Mouse (Mus musculus) heart, embryonic 13.5 days (tissue): Measurements from ENCODE around the gene Tra2b. TPM values are rescaled to one million over a fixed set of nuclear protein-coding genes. Genes with fewer than 3 reads are reported as not detected.

Source experiments
- ATAC-seq: fragments of 200-750 bp; cut with Nextera tagmentation; 2 replicates; pipeline ENCODE4 v1.8.0; 2017; ENCODE audit warnings: moderate TSS enrichment; ENCODE audit not compliant: insufficient number of reproducible peaks, low FRiP score, low TSS enrichment; ENCODE audit errors: extremely low read depth
- H3K27ac ChIP-seq: fragments of 300-500 bp; sonication (generic); replicated peaks from 2 replicates; pipeline ENCODE4 v1.5.1; 2015; ENCODE audit warnings: moderate library complexity, mild to moderate bottlenecking, inconsistent platforms
- H3K27me3 ChIP-seq: fragments of 300-500 bp; sonication (generic); replicated peaks from 2 replicates; pipeline ENCODE4 v1.6.1; 2015; ENCODE audit warnings: mild to moderate bottlenecking, inconsistent platforms
- H3K36me3 ChIP-seq: fragments of 300-500 bp; sonication (generic); 2 replicates; pipeline ENCODE4 v1.6.1; 2015; ENCODE audit warnings: mild to moderate bottlenecking, inconsistent platforms
- H3K4me1 ChIP-seq: fragments of 300-500 bp; sonication (generic); 2 replicates; pipeline ENCODE4 v1.6.1; 2015; ENCODE audit warnings: inconsistent platforms
- H3K4me2 ChIP-seq: fragments of 300-500 bp; sonication (generic); 2 replicates; pipeline ENCODE4 v1.6.1; 2015; ENCODE audit warnings: inconsistent platforms, mild to moderate bottlenecking, moderate library complexity
- H3K4me3 ChIP-seq: fragments of 300-500 bp; sonication (generic); 2 replicates; pipeline ENCODE4 v1.5.1; 2015; ENCODE audit warnings: moderate library complexity, mild to moderate bottlenecking, inconsistent platforms
- H3K9ac ChIP-seq: fragments of 300-500 bp; sonication (generic); 2 replicates; pipeline ENCODE4 v1.6.1; 2015; ENCODE audit warnings: inconsistent platforms, mild to moderate bottlenecking, moderate library complexity
- H3K9me3 ChIP-seq: fragments of 300-500 bp; sonication (generic); 2 replicates; pipeline ENCODE4 v1.6.1; 2016; ENCODE audit warnings: inconsistent platforms
- WGBS: fragments of 180-500 bp; shearing (Covaris S2); methylation state at CpG from one replicate; pipeline ENCODE4 v1.1.7; 2015; ENCODE audit warnings: mixed read lengths; 5-methylcytosine and 5-hydroxymethylcytosine counted together
- polyA plus RNA-seq: library from polyadenylated mRNA; unstranded; fragments of >200 nt; fragmentation: Nextera tagmentation; extraction: Ambion mirVana; gene quantifications from 2 replicates; pipeline ENCODE4 v1.2.1, GENCODE M21; 2015

The Tra2b gene
- polyA plus RNA-seq, 1 experiment from 2014 or later: 189 TPM

DNA sequence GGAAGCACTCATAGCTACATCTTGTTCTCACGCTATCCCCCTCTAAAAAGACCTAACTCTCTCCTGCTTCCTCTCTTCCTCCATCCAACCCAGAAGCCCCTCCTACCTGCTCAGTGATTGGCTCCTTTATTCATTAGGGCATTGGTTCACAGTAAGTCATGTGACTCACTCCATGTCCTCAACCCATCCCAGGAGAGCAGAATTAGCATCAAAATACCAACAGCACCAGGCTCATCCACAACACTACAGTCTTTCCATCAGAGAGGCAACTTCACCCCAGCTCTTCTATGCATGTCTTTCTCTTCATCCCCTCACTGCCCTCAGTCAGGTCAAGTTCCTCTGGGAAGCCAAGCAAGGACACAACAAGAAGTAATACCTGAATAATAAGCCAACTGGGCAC, 65.3 kb downstream of the Tra2b start:
- Histone ChIP-seq H3K4me1 (no peaks in the 10 kb centered on the region), H3K4me2 (no peak overlapping the region), H3K36me3 (no peaks in the 10 kb centered on the region), H3K27me3 (no peaks in the 10 kb centered on the region), H3K9me3 (no peaks in the 10 kb centered on the region), H3K27ac (no peak overlapping the region), H3K4me3 (no peak overlapping the region), H3K9ac (no peak overlapping the region)
- ATAC-seq: no peak
- 81% methylated on average over 1 of the region's 1 CpGs for WGBS

Other genes with a start within 250 kb of the Tra2b start
- gene Igf2bp2, start 102.7 kb downstream of the Tra2b start, polyA plus RNA-seq: 51.4 and 53.2 TPM in 2 replicates
- gene Etv5, start 173.7 kb upstream of the Tra2b start, polyA plus RNA-seq: 22.1 and 25.1 TPM in 2 replicates